Mouse (Mus musculus) testis, postnatal 10 days (tissue): ENCODE measurements at regions not wholly inside any gene's neighbourhood (a gene's known extent, or its start where the extent isn't known, plus 50 kb on each side); places are given as distances from the start of the nearest gene placed in this dataset.
A peak's percentile ranks its signal among the peaks of the same experiment; 100 is the strongest.

ENCODE experiments used
- DNase-seq: peaks from one replicate; pipeline ENCODE4 v3.0.0; 2021; ENCODE audit warnings: low spot score

DNA sequence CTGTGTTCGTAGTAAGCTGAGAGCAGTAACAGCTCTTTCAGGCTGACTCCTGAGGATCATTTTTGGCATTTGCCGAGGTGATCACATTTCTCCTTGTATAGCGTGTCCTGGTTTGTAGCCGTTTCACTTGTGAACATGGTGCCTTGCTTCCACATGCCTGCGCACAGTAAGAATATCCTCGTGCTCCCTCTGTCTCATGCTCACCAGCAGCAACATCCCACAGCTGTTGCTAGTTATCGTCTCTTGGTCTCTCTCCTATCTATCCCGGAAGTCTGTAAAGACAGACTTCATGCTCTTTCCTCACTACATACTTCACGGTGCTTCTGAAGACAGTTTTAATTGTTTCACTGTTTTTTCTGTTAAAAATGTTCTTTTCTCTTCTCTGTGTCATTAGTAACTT, 331.7 kb upstream of the Tmc3 start:
- no peak for DNase-seq

DNA sequence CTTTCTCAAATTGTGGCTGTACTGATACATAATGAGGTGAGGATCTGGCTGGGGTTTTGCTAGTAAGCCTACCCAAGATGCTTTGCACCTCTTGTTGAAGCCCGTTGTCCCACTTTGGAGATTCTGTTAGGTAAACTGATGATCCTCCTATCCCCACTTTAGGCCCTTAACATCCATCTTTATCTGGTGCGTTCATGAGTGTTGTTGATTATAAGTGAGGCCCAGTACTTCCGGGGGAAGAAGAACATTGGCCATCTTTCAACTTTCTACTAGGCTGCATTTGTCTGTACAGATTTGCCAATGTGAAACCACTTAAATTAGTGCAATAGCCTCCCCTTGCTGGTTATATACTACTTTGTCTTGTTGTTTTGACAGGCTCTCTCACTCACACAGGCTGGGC, 331.3 kb upstream of the Tmc3 start:
- no peak for DNase-seq

GRCm38 (mm10) chr7:83254411-83254810, 330.3 kb upstream of the Tmc3 start:
- no peak for DNase-seq

DNA sequence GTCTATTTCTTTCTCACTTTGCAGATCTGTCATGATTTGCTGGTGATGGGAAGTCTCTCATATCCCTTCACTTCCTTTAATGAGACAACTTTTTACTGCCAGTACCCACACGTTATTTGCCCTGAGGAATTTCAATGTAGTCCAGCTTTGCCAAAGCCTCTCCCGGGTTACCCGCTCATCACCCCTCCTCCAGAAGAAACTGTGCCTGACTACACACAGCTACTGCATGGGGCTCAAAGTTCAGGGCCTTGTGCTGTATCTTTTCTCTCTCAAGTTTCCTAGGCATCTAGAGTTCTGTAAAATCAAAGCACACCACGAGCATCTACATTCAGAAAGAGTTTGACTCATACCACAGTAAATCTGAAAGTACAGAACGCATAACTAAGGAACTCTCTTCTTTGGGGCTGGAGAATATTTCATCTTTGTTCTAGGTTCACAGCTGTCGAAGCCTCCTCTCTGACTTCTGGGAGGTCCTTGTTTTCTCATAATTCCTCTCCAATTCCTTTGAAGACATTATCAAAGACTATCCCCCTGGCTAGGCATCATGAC, 328.4 kb upstream of the Tmc3 start:
- no peak for DNase-seq

DNA sequence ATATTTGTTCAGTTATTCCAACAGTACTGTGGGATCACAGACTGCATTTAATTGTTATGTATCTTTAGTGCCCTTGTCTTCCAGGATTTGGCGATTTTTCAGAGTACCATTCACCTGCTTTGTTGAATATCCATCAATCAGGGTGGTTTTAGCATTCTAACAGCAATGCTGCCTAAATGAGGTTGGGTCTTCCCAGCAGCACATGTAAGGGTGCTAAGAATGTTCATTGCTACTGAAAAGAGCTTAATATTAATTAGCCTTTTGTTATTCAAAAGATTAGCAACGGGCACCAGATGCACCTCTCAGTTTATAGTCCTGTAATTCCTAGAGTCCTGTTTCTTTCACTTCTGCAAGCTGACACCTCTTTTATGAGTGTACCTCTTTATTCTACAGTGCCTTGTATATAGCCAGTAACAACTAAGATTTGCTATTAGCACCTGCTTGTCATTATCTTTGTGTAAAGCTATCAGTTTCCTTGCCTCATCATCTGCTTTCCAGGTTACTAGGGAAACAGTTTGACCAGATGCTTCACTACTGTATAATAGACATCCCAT, 326.3 kb upstream of the Tmc3 start:
- no peak for DNase-seq

- no peak for DNase-seq
Measured at GRCm38 (mm10) chr7:83261489-83261888, 323.2 kb upstream of the Tmc3 start.

DNA sequence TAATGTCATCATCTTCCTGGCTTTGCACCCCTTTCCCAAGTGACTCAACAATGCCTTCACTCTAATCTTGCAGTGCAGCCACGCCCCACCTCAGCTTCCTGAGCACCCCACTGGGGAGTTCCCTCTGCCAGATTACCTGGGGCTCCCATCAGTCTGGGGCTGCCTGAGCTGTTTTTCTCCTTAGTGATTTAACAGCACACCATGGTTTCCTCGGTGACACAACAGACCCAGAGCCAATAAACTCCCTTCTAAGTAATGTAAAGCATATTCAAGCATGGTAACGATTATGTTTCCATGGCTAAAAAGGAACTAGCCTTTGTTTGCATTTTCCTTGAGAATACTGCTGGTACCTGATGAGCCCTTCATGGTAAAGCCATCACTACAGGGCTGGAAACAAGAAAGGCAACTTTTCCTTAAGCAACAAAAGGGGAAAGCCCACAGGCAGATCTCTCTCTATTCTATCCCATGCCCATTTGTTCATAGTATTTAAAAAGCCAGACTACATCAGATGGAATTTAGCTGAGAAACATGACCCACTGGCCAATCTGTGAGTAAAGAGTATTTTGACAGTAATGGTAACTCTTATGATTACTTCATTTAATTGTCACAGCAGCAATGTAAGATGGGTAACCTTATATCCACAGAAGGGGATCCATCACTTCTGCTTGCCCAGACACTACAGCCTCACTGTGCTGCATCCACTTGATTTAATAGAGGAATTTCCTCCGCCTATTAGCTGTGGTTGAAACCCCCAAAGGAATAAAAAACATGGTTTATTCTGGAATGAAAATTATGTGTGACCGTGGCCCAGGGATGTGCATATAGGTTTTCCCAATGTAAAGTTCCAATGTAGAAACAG, 294.6 kb upstream of the Tmc3 start:
- no peak for DNase-seq

- DNase-seq, result no peak
Measured at GRCm38 (mm10) chr7:83307112-83307511, 277.6 kb upstream of the Tmc3 start.

GRCm38 (mm10) chr7:83312172-83312571, 272.6 kb upstream of the Tmc3 start:
- DNase-seq, result no peak

- DNase-seq, result no peak
Measured at GRCm38 (mm10) chr7:83329809-83330412, 254.8 kb upstream of the Tmc3 start.

DNA sequence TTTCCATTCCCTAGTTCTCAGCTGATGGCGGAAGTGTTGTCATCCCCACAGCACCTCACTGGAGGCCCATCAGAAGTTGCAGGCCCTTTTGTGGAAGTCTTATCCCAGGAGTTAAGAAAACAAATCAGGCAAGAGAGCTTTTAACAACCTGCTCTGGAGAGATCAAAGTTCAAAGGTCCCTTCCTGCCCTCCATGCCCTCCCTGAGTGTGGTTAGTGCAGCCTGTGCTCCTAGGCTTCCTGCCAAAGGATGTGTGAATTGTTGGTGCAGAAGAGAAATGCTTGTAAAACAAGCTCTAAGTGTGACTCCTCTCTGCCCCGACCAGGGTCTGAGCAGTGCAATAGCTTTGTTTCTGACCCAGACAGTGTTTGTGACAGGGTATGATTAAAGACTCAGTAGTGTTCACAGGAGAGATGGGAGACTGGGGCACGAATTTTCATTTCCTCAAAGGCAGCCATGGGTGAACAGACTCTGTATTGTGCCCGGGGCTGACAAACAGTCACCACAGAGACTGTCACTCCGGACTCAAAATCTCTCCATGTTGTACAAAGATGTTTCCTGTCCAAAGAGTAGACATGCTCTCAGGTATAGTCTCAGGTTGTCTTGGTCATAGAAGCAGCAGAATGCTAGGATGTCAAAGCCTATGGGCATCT, 237.5 kb upstream of the Tmc3 start:
- DNase-seq, result no peak

DNA sequence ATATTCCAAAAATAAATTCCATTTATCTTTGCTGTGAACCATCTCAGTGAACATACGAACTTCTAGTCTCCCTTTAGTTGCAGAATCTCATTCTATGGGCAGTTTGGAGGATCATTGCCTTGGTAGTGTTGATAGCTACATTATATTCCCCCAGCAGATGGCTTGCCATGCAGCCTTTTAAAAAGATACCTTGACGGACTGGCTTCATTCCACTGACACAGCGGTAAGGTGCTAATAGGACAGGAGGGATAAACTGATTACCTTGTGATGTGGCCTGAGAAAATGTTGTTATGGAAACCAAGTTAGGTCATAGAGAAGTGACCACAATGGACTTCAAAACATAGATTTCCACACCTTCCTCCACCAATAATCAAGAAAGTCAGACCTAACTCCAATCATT, 215.5 kb upstream of the Tmc3 start:
- DNase-seq, result no peak

GRCm38 (mm10) chr7:83369605-83370004, 215.1 kb upstream of the Tmc3 start:
- no peak for DNase-seq

GRCm38 (mm10) chr7:83376826-83377225, 207.9 kb upstream of the Tmc3 start:
- DNase-seq, result no peak

DNA sequence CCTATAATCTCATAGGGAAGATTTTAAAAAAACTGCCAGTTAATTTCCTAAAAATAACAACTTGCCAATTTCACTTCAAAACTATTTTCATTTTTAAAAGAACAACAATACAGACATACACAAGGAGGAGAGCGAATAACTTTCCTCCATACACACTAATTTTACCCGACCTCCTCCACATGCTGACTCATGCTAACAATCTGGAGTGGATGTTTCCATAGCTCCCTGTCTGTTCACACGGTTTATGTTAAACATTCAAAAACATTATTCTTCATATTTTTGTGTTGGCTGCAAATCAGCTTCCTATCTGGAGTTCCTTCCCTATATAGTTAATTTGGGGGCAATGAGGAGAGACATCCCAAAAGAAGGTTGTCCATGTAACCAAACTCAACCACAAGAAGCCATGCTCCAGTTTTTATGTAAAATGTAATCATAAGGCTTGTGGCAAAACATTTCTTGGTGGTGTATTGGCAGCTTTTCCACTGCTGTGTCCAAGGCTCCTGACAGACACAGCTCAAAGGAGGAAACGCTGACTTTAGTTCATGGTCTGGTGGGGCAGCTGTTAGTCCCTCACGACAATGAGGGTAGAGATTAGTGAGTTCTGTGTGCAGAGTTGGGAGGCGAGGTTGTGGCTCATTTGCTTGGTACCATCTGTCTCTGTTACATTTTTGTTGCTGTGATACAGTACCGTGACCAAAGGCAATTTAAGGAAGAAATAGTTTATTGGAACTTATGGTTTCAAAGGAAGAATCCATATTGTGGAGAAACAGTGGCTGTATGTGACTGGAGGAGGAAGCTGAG, 203.1 kb upstream of the Tmc3 start:
- no peak for DNase-seq

- peak; percentile 41 for DNase-seq
Measured at GRCm38 (mm10) chr7:83382803-83383363, 201.8 kb upstream of the Tmc3 start.

DNA sequence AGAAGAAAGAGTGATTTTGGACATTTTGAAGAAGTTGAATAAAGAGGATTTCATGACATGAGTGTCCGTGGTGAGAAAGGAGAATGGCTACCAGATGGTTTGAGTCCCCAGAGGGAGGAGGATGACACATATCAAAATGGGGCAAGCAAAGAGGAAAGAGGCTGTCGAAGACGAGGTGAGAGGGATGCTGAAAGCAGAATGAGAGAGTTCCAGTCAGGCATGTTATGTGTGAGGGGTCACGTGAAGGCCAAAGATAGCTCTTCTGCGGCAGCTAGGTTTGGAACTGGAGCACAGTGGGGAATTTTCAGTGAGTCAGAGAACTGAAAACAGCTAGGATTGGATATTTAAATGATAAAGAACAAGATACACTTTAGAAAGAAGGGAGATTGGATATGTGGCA, 193.3 kb upstream of the Tmc3 start:
- no peak for DNase-seq

DNA sequence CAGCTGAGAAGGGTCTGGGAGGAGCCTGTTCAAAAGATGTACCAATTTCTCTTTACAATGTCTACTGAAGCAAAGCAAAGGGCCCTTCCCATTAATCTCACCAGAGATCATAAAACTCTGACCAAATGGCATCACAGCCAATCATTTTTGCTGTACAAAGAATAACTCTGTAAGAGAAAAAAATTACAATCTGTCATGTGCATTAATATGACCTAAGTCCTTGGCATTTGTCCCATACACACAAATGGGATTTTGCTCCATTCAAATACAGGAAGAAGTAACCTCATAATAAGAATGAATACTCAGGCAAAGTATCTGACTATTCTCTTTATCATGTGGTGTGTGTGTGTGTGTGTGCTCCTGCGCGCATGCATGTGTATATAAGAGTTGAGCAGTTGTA, 192.5 kb upstream of the Tmc3 start:
- no peak for DNase-seq

GRCm38 (mm10) chr7:83392625-83393024, 192.1 kb upstream of the Tmc3 start:
- no peak for DNase-seq

DNA sequence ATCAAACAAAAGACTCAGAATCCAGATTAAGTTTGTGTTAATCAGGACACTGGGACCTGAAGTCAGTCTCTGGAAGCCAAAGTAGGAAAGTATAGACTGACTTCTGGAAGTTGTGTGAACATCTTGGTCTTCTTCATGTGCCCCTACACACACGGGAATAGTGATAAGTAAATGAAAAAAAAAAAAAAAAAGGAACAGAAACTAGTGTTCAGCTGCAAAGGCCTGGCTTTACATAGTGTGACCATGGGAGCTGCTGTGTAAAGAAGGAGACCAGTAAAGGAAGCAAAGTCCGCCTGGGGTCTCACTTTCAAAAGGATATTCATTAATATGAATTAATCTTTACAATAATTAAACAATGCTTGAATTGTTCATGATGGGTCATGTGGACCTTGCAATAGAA, 190.6 kb upstream of the Tmc3 start:
- no peak for DNase-seq

- no peak for DNase-seq
Measured at GRCm38 (mm10) chr7:83399668-83400067, 185.1 kb upstream of the Tmc3 start.

DNA sequence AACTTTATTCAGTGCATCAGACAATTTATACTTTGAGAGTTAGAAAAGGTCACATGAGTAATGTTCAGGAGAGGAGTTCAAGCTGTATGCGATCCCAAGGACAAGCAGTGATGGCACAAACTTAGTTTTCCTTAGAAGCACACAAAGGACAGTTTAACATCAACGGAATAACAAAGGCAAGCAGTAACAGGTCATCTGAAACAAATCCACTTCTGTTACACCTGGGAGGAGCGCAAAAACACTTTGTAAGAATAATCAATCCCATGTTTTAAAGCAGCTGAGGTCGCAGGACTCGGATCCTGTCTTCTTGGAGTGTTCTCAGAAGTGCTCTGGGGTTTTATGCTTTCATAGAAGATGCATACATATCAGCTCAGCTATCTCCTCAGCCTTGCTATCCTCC, 183.7 kb upstream of the Tmc3 start:
- DNase-seq, result no peak
